Mouse (Mus musculus): ENCODE results near the gene Tff2. TPM values are rescaled to one million over a fixed set of nuclear protein-coding genes. Genes with fewer than 3 reads are reported as not detected.

Tff2 gene
- polyA plus RNA-seq, 1 experiment from 2014 or later: 0.33 TPM

DNA sequence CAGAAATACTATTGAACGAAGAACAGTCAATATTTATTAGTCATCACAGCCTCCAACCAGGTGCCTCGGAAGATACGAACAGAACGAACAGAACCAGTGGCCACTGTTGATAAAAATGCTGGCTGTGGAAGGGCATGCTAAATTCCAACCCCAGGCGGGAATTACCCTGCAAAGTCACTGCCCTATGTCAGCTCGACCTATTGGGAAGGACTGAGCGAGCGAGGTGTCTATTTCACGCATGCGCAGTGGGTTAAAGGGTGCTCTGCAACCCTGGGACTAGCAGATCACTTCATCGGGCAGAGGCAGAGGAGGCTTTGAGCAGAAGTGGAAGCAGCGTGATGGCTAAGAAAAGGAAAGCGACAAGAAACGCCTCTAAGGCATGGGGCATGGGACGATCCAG lies 10.3 kb downstream of the Tff2 start:
- 58% methylated on average over 15 of the region's 15 CpGs for WGBS (ENCODE audit: insufficient replicate concordance)
- Histone ChIP-seq H3K4me3 (ENCODE audit: low read depth, low read length) (no peak overlapping the region), H3K9me3 (ENCODE audit: low read length) (no peaks in the 10 kb centered on the region), H3K4me1 (ENCODE audit: insufficient read depth) (no peaks in the 10 kb centered on the region; the same call in 1 of the 2 replicates), H3K4me2 (ENCODE audit: low read depth, low read length) (peak overlapping the region; percentile 50), H3K27me3 (ENCODE audit: insufficient read depth, low read length) (no peaks in the 10 kb centered on the region), H3K27ac (ENCODE audit: low read depth) (peak overlapping the region; percentile 7; the same call in 1 of the 2 replicates), H3K9ac (replicated peaks) (no peak overlapping the region), H3K36me3 (replicated peaks; ENCODE audit: insufficient read depth, low read length) (no peaks in the 10 kb centered on the region)
- no peak for TF ChIP-seq CTCF (IDR thresholded peaks at IDR 0.05; ENCODE audit: low read depth)
- TF ChIP-seq EP300 (IDR thresholded peaks at IDR 0.05; ENCODE audit: low read depth): no peak
- ATAC-seq (peak; percentile 81), DNase-seq (peak; percentile 59)

DNA sequence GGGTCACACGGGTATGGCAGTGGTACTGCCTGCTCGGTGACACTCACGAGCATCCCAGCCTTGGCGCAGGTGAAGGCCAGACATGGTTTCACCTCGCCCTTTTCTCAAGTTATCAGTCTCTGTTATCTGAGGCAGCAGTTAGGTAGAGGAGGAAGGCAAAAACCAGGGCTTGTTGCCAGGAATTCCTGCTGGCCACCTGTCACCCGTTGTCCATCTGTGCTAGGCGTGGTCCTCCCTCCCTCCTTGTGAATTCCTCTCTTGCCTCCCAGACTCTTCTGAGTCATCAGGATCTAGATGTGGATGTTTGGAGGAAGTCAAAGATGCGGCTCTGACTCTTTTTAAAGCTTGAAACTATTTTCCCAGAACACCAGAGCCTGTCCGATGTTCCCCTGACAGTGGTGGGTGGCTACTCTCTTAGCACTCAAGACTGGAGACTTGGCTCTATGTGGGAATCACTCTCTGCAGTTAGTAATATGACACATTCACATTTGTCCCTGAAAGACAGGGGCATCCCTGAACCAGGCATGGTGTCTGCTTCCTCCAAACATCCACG lies 12.7 kb downstream of the Tff2 start:
- Histone ChIP-seq H3K4me3 (ENCODE audit: low read depth, low read length) (no peak overlapping the region), H3K4me1 (ENCODE audit: insufficient read depth) (no peaks in the 10 kb centered on the region; the same call in 1 of the 2 replicates), H3K27ac (ENCODE audit: low read depth) (no peak overlapping the region), H3K36me3 (replicated peaks; ENCODE audit: insufficient read depth, low read length) (no peaks in the 10 kb centered on the region), H3K9me3 (ENCODE audit: low read length) (no peaks in the 10 kb centered on the region), H3K4me2 (ENCODE audit: low read depth, low read length) (no peak overlapping the region), H3K27me3 (ENCODE audit: insufficient read depth, low read length) (no peaks in the 10 kb centered on the region), H3K9ac (replicated peaks) (no peak overlapping the region)
- DNase-seq (no peak), ATAC-seq (no peak)
- TF ChIP-seq EP300 (IDR thresholded peaks at IDR 0.05; ENCODE audit: low read depth) (no peak), CTCF (IDR thresholded peaks at IDR 0.05; ENCODE audit: low read depth) (no peak)
- 74% methylated on average over 10 of the region's 10 CpGs for WGBS (ENCODE audit: insufficient replicate concordance)

DNA sequence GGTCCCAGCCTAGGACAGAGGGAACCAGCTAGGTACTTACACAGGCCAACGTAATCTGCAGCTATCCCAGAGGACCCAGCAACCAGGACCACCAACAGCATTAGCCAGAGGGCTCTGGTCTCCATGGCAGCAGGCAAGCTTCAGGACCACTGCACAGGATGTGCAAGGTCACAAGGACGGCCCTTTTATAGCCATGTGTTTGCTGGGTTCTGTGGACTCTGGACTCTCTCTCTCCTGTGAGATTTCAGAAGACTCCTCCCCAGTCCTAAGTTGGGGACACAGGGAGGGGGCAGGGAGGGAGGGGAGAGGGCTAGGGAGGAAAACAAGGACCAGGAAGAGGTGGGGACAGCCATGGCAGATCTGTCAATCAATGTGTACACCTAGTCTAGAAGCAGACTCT lies 14.6 kb downstream of the Tff2 start, which contains the start of gene Tff3:
TSS of gene Tff3 (minus strand) at position 195 of the 400 bp plus-strand sequence.
- peak within 1 kb of the TSS; percentile 18 for H3K4me3 ChIP-seq (ENCODE audit: low read depth, low read length)
- 0 out of 2 replicates have a peak, but pooled peaks cover 7% of the 10 kb centered on the region for H3K36me3 ChIP-seq (replicated peaks; ENCODE audit: insufficient read depth, low read length)
- DNase-seq: peak; percentile 39
- peak within 1 kb of the TSS; percentile 44 for H3K4me2 ChIP-seq (ENCODE audit: low read depth, low read length)
- TF ChIP-seq EP300 (IDR thresholded peaks at IDR 0.05; ENCODE audit: low read depth) (no peak), CTCF (IDR thresholded peaks at IDR 0.05; ENCODE audit: low read depth) (no peak)
- no peaks in the 10 kb centered on the region for H3K9me3 ChIP-seq (ENCODE audit: low read length)
- no peak within 1 kb of the TSS for H3K27ac ChIP-seq (ENCODE audit: low read depth)
- H3K9ac ChIP-seq (replicated peaks): no peak within 1 kb of the TSS
- H3K27me3 ChIP-seq (ENCODE audit: insufficient read depth, low read length): no peaks in the 10 kb centered on the region
- no peaks in the 10 kb centered on the region; the same call in 1 of the 2 replicates for H3K4me1 ChIP-seq (ENCODE audit: insufficient read depth)
- 31% methylated on average over 2 of the region's 2 CpGs for WGBS (ENCODE audit: insufficient replicate concordance)
- ATAC-seq: peak; percentile 67

DNA sequence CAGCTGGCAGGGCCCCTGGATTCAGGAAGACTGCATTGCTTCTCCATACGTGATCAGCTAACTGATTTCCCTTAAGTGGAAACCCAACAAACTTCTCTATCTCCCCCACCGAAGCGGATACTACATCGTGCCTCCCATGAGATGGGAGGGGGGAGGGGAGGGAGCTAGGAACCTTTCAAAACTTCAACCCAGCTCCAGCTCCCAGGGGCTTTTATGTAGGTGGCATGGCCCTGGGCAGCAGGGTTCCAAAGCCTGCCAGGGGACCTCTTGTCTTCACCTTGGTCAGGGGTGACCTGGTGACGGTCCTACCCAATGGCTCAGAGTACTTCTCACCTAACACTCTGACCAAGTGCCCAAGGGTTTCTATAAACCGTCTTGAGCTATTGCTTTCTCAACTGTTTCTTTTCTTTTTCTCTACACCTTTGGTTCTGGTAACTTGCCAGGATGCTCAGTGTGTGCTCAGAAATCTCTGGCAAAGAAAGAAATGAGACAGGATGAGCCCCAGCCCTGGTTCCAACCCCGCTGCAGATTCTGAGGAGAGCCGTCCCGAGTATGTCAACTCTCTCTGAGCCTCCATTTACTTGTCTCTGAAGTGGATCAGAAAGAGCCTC lies 15.3 kb downstream of the Tff2 start:
- ATAC-seq (no peak), DNase-seq (no peak)
- H3K36me3 ChIP-seq (replicated peaks; ENCODE audit: insufficient read depth, low read length): 0 out of 2 replicates have a peak, but pooled peaks cover 7% of the 10 kb centered on the region
- H3K9me3 ChIP-seq (ENCODE audit: low read length): no peaks in the 10 kb centered on the region
- peak overlapping the region; percentile 18 for H3K4me3 ChIP-seq (ENCODE audit: low read depth, low read length)
- H3K27ac ChIP-seq (ENCODE audit: low read depth): no peak overlapping the region
- H3K27me3 ChIP-seq (ENCODE audit: insufficient read depth, low read length): no peaks in the 10 kb centered on the region
- no peak for TF ChIP-seq EP300 (IDR thresholded peaks at IDR 0.05; ENCODE audit: low read depth)
- TF ChIP-seq CTCF (IDR thresholded peaks at IDR 0.05; ENCODE audit: low read depth): no peak
- no peak overlapping the region for H3K9ac ChIP-seq (replicated peaks)
- peak overlapping the region; percentile 44 for H3K4me2 ChIP-seq (ENCODE audit: low read depth, low read length)
- no peaks in the 10 kb centered on the region for H3K4me1 ChIP-seq (ENCODE audit: insufficient read depth)
- WGBS (ENCODE audit: insufficient replicate concordance): 69% methylated on average over 9 of the region's 9 CpGs

DNA sequence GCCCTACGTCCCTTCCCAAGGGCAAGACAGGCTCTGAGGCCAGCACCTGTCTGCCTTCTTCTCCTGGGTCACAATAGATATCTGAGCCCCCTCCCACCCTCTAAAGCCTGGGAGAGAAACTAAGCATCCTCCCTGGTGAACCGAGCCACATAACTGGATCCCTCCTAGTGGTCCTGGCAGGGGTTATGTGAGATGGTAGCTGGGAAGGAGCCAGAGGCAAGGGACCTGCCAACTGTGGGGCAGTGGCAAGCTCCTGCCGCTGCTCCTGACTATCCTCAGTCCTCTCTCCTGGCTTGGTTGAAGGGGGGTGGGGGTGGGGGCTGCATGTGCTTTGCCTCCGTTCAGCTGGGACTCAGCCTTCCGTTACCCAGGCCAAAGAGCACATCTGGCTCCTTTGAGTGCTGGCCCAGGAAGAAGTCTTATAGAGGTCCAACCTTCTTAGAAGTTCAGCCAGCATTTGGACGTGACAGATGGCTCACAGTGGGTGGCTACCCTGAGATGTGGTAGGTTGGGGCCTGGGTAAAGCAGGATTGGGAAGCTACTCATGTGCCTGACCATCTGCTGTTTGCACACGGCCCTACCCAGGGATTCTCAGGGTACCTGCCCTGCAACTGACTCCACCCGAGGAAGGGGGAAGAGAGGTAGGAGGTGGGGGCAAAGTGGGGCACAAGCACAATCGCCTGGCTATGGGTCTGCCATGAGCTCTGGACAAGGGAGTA lies 18.4 kb downstream of the Tff2 start:
- no peak overlapping the region for H3K4me2 ChIP-seq (ENCODE audit: low read depth, low read length)
- H3K9me3 ChIP-seq (ENCODE audit: low read length): no peaks in the 10 kb centered on the region
- no peak for DNase-seq
- H3K4me1 ChIP-seq (ENCODE audit: insufficient read depth): no peaks in the 10 kb centered on the region
- no peaks in the 10 kb centered on the region for H3K27me3 ChIP-seq (ENCODE audit: insufficient read depth, low read length)
- no peak for ATAC-seq
- TF ChIP-seq CTCF (IDR thresholded peaks at IDR 0.05; ENCODE audit: low read depth) (no peak), EP300 (IDR thresholded peaks at IDR 0.05; ENCODE audit: low read depth) (no peak)
- H3K27ac ChIP-seq (ENCODE audit: low read depth): no peak overlapping the region
- H3K4me3 ChIP-seq (ENCODE audit: low read depth, low read length): no peak overlapping the region
- 52% methylated on average over 9 of the region's 9 CpGs for WGBS (ENCODE audit: insufficient replicate concordance)
- no peak overlapping the region for H3K9ac ChIP-seq (replicated peaks)
- 0 out of 2 replicates have a peak, but pooled peaks cover 7% of the 10 kb centered on the region for H3K36me3 ChIP-seq (replicated peaks; ENCODE audit: insufficient read depth, low read length)

DNA sequence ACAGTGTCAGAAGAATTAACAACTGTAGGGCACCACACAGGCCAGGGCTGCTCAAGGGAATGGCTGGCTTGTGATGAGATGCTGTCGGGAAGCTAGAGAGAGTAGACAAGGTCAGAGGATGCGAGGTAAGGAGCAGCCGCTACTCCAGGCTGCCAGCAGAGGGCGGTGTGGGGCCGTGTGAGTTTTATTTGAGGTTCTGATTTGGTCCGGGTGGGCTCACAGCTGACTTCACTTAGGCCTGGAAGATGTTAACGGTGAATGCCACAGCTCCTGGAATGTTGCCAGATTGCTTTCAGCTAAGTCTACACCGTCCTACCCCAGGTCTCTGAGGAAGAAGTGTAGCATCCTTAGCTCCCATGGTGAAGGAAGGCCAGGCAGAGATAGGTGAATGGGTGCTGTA lies 22.1 kb downstream of the Tff2 start:
- no peak for TF ChIP-seq EP300 (IDR thresholded peaks at IDR 0.05; ENCODE audit: low read depth)
- TF ChIP-seq CTCF (IDR thresholded peaks at IDR 0.05; ENCODE audit: low read depth): peak; percentile 92
- Histone ChIP-seq H3K4me1 (ENCODE audit: insufficient read depth) (no peaks in the 10 kb centered on the region), H3K9ac (replicated peaks) (no peak overlapping the region), H3K9me3 (ENCODE audit: low read length) (no peaks in the 10 kb centered on the region), H3K27me3 (ENCODE audit: insufficient read depth, low read length) (no peaks in the 10 kb centered on the region), H3K4me2 (ENCODE audit: low read depth, low read length) (no peak overlapping the region), H3K27ac (ENCODE audit: low read depth) (no peak overlapping the region), H3K4me3 (ENCODE audit: low read depth, low read length) (no peak overlapping the region), H3K36me3 (replicated peaks; ENCODE audit: insufficient read depth, low read length) (peaks cover 17% of the 10 kb centered on the region; the same call in 1 of the 2 replicates)
- peak; percentile 12; the same call in 1 of the 2 replicates for ATAC-seq
- peak; percentile 82 for DNase-seq
- 8% methylated on average over 8 of the region's 8 CpGs for WGBS (ENCODE audit: insufficient replicate concordance)

Measured in liver, postnatal 0 days (tissue).